Mouse (Mus musculus): ENCODE results near the gene Rpgrip1.
"Not testable (repeated sequence)": the region's sequence is repeated elsewhere in the genome, so short reads cannot be mapped to it uniquely, and the experiment has no call there.

Gene Rpgrip1

DNA sequence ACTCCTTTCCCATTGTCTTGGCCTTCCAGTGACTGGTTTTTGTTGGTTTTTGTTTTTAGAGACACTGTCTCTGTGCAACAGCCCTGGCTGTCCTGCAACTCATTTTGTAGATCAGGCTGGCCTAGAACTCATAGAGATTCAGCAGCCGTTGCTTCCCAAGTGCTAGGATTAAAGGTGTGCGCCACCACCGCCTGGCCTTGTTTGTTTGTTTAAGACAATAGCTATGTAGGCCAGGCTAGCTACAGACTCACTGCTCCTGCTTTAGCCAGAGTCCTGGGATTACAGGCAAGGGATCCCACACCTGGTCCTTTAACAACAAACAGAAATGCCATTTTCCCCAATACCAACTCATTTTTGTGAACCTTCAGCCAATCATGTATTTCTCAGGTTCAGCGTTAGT is at the start of gene Rpgrip1:
Rpgrip1 (plus strand) TSS at position 359 of the 400 bp plus-strand sequence.
- DNase-seq = no peak

DNA sequence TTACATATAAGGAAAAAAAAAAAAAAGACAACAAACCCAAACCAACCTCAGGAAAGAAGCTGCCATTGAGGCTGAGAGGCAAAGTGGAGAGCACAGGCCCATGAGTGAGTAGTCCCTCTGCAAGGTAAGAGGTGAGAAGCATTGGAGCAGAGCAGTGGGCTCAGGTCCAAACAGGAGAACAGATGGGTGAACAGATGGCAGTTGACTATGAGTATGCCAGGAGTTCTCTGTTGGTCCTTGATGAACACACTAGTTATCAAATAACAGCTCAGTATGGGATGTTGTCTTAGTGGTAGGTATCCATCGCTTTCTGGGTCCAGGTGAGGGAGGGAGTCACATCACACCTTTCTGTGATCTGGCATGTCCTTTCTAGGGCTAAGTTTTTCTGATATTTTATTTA is 49.7 kb upstream of the Rpgrip1 start:
- DNase-seq = no peak

DNA sequence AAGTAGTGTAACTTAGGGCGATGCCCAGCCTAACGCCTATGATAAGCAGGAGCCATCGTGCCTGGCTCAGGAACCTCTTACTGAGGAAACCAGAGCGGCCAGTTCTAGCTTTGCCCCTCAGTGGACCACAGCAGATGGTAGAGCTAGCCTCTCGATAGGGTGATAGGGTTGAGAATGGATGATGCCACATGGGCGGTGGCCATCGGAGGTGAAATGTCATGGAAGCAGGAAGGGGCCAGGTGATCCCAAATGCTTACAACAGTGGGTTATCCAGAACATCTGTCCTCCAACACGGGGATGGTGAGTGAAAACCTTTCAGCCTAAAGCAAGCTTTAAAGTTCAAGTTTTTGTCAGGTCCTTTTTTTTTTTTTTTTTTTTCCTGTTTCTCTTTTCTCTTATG is 48.7 kb upstream of the Rpgrip1 start:
- DNase-seq = no peak

DNA sequence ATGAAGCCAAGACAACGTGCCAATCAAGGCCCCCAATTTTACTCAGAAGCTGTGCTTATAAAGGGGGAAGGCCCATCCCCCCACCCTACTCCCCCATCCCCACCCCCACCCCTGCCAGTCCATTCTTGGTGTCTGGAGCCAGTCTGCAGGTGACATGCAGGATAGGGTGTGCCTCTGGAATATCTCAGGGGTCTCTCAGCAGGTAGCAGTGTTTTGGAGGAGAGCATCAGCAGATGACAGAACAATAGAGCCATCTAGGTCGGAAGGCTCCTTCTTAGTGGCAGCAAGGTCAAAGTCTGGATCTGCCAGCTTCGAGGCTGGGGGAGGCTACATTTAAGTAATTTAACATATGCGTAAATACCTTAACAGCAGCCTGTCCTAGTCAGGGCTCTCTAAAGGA is 44.4 kb upstream of the Rpgrip1 start:
- no peak for DNase-seq

DNA sequence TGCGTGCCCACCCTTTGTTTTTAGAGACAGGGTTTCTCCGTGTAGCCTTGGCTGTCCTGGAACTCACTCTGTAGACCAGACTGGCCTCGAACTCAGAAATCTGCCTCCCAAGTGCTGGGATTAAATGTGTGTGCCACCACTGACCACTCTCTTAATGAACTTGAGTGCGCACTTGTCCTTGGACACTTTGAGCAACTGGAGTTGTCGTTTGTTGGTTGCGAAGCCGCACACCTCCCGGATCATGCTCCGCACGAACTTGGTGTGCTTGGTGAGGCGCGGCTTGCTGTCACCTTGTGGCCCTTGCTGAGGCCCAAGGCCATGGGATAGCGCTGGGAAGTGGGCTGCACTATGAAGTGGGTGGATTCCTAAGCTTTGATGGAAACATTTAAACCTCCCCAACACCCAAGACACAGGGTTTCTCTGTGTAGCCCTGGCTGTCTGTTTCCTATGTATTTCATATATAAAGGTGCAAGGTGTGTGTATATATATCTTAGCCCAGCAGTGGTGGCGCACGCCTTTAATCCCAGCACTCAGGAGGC is 38.8 kb upstream of the Rpgrip1 start:
- no peak for DNase-seq

DNA sequence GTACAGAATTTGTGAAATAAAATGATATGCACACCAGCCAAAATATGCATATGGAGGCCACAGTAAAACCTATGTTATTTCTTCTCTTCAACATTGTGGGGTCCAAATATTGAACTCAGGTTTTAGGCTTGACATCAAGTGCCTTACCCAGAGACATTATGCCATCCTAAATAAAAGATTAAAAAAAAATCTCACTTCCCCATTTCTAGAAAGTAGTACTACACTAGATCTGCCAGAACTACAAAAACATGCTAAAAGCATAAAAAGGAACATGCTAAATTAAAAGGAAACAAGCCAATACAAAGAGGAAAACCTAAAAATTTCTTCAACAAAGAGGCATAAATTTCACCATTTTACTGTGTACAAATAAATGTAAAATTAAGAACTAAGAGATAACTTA is 27.4 kb upstream of the Rpgrip1 start:
- no peak for DNase-seq

DNA sequence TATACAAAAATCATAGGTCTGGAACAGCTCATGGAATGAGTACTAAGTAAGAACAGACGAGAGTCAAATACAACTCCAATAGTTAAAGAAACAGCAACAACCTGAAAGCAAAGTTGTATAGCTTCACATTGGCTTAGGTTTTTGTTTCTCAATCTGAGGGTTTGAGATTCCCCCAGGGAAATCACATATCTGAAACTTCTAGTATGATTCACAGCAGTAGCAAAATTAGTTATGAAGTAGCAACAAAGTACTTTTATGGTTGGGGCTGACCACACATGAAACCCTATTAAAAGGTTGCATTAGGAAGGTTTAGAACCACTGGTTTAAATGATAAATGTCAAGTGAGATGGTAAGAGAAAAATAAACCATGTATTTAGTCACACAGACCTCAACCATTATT is 16.0 kb upstream of the Rpgrip1 start:
- no peak for DNase-seq

DNA sequence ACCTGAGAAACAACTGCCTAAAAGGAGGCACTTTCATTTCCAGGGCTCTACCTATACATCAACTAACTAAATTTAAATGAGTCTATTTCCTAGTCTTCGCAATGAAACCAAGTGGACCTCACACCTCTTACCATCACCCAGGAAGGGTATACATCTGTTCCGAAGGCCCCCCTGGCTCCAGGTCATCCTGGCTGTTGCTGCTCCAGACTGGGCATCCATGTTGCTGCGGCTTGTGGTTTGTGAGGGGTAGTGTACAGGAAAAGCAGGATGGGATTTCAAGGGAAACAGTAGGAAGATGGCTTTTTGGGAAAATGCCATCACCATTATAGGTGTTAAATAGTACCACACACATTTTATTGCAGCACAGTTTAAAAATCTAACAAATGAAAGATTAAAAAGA is 13.3 kb upstream of the Rpgrip1 start:
- DNase-seq = not testable (repeated sequence)

DNA sequence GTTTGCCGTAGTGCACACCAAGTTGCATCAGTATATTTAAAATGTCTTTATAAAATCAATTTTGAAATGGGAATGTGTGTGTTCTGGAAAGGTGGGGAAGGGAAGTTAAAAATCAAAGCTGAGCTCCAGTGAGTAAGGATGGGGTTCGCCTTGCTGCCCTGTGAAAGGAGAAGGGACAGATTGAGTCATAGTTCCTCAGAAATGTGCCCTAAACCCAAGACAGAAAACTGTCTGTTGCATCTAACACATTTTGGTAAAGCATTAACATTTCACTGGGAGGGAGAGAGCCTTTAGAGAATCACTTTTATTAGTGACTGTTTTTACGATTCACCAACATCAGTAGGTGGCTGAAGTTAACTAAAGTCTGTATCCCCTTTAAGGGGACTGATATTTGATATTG is 12.1 kb upstream of the Rpgrip1 start:
- DNase-seq = not testable (repeated sequence)

DNA sequence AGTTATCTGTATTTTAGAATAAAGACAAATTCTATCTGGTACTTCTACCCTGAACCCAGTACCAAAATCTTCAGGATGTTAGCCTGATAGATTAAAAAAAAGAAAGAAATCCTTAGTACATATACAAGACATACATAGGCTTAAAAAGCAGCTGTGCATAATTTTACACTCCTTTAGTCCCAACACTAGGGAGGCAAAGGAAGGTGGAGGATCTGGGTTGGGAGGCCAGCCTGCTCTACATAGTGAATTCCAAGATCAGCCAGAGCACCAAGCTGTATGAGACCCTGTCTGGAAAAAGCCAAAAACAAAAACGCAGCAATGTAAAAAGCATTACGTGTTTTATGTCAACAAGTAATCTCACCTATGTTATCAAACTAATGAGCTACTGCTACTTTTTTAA is 10.9 kb upstream of the Rpgrip1 start:
- DNase-seq = no peak

DNA sequence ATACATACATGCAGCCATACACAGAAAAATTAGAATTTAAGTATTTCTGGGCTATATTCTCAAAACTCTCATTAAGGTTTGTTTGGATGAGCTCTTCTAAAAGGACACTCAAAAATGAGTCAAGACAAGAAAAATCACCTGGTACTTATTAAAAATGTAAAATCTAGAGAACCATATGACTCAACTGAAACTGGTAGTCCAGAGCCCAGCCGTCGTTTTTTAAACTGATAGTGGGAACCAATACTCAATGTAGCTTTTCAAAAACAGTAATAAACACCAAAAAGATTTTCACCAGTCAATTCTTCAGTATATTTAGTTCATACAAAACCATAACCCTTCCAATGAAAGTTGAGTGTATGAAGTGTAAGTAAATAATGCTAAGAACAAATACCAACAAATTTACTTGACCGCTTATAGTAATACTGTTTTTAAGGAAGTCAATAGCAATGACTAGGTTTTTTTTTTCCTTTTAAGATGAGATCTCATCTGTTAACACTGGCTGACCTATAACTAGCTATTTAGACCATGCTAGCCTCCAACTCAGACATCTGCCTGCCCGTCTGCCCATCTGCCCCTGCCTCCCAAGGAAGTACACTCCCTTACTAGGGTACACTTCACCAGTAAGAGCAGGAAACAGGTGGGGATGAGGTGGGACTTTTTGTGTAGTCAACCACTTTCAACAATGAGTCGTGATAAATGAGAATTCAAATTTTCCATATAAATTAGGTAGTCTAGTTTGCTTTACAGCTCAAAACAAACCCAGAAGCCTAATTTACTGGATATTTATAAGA is 10.1 kb upstream of the Rpgrip1 start:
- no peak for DNase-seq

DNA sequence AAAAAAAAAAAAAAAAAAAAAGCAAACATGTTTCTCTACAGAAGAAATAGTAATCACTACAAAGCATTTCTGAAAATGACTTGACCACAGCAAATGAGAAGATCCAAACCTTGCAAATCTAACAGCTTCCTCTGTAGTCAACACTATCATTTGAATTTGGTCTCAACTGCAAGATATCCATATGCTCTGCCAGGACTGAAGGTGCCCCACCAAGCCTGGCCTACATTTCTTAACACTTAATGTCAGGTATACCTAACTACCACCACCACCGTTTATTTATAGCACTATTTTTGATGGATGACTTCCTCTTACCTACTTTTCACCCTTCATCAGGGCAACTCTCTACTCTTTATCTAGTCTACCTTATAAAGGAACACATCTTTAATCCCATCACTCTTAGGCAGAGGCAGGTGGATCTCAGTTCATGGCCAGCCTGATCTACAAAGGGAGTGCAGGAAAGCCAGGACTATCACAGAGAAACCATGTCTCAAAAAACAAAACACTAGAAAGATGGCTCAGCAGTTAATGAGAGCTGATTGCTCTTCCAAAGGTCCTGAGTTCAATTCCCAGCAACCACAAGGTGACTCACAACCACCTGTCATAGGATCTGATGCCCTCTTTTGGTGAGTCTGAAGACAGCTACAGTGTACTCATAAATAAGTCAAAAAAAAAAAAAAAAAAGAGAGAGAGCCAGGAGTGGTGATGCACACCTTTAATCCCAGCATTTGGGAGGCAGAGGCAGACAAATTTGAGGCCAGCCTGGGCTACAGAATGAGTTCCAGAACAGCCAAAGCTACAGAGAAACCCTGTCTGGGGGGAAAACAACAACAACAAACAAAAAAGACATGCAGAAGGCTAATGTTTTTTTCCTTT is 9.0 kb upstream of the Rpgrip1 start:
- no peak for DNase-seq

DNA sequence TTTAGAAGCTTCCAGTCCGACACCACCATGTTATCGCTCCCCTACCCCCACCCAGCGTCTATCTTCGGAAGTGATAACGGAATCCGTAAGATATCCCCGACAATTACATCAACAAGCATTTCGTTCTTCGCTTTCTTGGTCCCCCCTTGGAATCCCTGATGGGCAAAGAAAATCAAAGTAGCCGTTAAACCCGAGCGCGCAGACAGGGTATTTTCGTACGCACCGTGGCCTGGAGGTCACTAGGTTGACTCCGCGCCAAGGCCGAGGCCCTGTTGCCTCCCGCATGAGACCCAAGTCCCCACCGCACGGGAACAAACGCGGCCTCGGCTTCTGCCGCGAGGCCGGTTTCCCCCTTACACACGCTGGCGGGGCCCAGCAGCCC is 7.0 kb upstream of the Rpgrip1 start:
- no peak for DNase-seq

DNA sequence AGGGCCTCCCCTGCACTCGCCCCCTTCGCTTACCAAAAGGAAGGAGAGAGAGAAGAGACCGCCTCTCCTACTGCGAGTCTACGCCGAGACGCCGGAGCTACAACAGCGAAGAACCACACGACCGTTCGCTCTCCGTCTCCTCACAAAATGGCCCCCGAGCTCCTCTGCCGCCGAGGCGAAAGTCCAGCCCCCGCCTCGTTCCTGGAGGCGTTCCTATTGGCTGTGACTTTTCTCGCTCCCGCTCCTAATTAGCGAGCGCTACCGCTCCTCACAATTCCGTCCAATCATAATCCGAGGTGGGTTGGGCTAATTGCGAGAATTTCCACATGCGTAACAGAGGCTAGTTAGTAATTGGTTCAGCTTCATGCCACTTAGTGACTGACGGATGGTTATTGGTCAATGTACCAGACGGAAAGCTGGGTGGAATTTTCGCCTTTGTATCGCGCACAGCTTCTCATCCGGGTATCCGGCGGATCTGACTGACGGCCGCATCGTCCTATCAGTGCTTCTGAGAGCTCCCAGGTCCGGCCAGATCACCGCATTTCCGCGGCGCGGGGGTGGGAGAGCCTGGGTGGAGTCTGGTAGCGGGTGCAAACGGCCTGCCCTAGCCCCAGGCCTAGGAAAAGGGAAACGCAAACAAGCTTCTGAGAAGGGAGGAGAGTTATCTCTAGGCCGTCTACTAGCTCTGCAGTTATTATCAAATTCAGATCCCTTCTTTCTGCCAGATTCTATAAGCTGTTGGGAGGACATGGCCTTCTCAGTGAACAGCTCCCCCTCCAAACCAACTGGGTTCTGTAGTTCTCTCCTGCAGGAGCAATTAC is 6.4 kb upstream of the Rpgrip1 start, which contains the start of gene Hnrnpc:
Hnrnpc (minus strand) TSS at position 173 of the 821 bp plus-strand sequence.
- peak; percentile 100 for DNase-seq

DNA sequence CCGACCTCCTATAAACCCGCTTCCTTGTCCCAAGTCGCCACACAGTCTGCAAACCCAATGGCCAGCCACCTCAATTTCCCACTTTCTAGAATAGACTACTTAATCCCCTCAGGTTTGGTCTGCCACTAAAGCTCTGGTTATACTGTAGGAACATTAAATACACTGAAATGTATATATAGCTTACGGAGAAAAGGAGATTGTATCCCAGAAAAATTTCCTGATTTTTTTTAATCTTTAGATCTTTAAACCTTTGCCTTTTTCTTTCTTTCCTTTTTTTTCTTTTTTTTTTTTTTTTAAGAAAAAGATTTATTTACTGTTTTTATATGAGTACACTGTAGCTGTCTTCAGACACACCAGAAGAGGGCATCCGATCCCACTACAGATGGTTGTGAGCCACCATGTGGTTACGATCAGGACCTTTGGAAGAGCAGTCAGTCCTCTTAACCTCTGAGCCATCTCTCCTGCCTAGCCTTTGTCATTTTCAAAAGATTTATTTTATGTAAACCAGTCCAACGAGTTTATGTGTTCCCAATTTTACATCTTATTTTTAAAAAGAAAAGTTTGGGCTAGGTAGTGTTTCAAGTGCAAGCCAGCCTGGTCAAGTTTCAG is 5.7 kb upstream of the Rpgrip1 start:
- no peak for DNase-seq

DNA sequence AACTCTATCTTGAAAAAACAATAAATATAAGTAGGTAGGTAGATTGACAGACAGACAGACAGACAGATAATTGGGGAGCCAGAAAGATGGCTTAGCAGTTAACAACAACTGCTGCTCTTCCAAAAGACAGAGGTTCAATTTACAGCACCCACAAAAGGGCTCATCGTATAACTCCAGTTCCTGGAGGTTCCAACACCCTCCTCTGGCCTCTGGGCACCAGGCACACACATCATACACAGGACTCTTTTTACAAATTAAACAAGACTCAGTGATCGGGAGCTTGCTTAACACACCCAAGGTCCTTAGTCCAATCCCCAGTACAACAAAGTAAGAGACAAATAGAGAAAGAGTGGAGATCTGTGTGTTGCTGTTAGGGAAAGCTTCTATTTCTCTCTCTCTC is 5.2 kb upstream of the Rpgrip1 start:
- no peak for DNase-seq

DNA sequence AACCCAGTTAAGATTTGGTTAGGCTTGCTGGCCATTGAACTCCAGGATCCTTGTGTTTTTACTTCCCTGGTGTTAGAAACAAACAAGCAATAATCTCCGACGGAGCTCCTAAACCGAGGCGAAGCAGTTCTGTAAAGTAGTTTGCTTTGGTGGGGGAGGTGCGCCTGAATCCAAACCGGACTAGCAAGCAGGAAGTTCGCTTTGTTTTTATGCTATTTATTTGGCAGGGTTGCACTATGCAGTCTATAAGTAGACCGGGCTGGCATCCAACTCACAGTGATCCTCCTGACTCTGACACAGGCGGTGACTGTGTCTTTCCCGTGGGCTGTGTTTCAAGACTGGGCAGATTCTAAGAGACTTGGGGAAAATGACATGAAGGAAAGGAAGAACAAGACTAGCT is 3.8 kb upstream of the Rpgrip1 start:
- peak; percentile 33 to 40 for DNase-seq

DNA sequence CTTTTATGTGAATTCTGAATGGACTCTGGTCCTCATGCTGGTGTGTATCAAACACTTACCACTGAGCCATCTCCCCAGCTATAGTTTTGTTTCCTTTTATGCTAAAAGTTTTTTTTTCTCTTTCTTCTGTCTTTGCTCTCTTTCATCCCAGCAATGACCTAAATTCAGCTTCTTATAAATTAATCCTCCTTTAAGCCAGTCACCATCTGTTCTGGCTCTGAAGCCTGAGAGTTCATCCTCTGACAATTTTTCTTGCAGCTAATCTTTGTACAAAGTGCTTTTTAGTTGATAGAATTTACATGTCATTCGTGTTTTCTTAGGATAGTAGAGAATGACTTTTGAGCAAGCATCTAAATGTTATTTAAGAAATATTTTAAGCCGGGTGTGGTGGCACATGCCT is 2.5 kb upstream of the Rpgrip1 start:
- DNase-seq = no peak

DNA sequence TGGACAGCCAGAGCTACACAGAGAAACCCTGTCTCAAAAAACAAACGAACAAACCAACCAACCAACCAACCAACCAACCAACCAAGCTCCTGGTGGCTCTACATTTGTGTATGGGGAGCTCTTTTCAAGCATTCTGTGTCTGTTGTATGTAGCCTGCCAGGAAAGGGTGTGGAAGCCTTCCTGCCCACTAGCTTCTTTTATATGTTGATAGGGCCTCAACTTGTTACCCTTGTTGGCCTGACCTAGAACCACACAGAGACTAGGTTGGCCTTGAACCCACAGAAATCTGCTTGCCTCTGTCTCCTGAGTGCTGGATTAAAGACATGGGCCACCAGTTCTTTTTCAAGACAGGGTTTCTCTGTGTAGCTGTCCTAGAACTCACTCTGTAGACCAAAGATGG is 3.6 kb downstream of the Rpgrip1 start:
- no peak for DNase-seq

DNA sequence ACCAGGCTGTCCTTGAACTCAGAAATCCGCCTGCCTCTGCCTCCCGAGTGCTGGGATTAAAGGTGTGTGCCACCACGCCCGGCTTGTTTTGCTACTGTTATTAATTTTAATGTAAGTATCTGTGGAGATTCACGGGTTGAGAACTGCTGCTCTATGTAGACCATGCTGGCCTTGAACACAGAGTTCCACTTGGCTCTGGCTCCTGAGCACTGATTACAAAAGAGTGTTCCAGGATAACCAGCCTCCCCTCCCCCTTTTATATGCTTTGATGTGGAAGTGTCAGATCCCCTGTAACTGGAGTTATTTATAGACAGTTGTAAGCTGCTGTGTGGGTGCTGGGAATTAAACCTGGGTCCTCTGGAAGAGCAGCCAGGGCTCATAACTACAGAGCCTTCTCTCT is 6.7 kb downstream of the Rpgrip1 start:
- DNase-seq = no peak

DNA sequence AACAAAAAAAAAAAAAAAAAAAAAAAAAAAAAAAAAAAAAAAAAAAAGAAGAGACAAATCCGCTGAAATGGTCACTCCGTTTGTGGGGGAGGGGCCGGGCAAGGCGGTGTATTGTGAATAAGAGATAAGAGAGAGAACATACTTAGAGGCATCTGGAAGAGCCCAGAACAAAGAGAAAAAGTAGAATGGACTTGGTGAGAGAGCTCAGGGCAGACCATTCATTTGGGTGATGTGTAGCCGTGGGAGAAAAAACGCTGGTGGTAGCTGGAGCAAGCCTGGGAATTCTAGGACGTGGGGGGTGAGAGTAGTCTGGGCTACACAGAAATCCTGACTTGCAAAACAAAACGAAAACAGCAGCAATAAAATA is 7.9 kb downstream of the Rpgrip1 start:
- DNase-seq = no peak

DNA sequence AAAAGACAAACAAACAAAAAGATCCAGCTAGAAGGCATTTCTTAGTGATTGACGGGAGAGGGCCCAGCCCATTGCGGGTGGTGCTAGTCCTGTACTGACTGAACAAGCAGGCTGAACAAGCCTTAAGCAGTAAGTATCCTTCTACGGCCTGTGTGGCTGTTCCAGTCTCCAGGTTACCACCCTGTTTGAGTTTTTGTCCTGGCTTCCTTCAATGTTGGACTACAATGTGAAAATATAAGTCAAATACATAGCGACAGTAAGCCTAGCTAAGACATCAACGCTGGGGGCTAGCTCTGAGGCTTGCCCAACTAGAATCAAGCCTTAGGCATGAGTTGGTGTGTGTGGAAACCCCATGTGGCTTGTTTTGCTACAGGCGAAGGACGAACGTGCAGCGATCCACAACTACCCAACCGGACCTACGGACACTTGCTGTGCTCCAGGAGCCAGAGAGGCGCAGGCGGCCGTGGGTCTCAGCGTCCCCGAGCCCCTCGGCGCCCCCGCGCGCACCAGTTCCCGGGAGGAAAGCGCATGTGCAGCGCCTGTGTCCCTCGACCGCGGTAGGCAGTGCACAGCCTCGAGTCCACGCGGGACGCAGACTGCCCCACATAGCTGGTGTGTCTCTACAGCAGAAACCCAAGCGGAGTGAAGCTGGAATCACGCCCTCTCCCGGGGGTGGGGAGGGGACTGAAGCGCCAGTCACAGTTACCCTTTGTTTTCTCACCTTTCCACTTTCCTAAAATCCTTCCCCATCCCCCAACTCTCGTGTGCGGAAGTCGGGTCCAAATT is 8.5 kb downstream of the Rpgrip1 start:
- peak; percentile 55 to 66 for DNase-seq

All from kidney, adult 8-10 months (tissue).